Mouse (Mus musculus) lung, postnatal 4 days (tissue): ENCODE measurements at regions not wholly inside any gene's neighbourhood (a gene's known extent, or its start where the extent isn't known, plus 50 kb on each side); places are given as distances from the start of the nearest gene placed in this dataset.

Source experiments
- DNase-seq, 2 experiments: peaks; one replicate each; pipeline ENCODE4 v3.0.0; 2021

DNA sequence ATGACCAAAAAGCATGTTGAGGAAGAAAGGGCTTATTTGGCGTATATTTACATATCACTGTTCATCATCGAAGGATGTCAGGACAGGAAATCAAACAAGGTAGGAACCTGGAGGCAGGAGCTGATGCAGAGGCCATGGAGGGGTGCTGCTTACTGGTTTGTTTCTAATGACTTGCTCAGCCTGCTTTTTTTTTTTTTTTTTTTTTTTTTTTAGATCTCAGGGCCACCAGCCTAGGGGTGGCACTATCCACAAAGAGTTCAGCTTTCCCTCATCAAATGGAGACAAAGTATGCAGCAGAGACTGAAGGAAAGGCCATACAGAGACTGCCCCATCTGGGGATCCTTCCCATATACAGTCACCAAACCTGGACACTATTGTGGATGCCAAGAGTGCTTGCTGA, 106.8 kb upstream of the Ccdc54 start:
- no peak for DNase-seq

DNA sequence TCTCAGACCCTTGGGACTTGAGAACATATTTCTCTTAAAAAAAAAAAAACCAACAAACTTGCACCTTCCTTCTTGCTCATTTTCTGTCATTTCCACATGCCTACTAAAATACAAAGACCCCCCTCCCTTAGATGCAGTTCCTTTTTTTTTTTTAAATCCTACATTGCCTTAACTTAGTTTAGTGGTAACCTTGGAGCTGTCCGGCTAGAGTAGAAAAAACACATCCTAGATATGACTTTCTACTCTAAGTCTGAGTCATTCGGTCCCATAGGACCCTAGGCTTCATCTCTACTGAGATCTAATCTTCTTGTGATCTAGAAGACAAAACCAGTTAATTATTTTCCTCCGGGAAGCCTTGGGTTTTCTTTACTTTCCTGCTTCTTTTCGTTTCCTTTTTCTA, 105.1 kb upstream of the Ccdc54 start:
- no peak for DNase-seq

DNA sequence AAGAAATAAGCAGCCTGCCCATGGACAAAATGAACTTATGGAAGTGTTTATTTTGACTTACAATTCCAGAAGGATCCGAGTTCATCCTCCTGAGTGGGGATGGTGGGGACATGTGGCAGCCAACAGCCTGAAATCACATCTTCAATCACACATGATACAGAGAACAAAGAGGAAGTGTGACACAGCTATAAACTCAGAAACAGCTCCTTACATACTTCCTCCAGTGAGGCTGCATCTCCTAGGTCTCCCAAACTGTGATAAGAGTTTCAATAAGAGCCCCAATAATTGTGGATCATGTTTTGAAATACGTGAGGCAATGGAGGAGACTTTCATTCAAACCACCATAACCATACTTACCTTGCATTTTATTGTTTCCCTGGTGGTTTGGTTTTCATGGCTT, 103.1 kb upstream of the Ccdc54 start:
- DNase-seq, result no peak

DNA sequence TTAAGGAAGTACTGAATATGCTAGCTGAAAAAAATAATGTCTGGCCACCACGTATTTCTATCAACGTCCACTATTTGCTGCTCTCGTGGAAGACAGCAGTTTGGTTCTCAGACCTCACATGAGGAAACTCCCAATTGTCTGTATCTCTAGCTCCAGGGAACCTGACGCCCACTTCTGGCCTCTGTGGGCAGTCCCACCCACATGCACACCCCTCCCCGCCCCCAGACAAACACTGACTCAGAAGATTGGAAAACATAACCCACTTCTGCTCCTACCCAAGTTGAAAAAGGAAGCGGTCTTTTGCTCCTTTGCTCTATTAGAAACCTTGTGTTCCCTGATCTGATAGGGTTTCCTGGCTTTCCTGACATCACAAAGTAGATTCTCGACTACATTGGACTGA, 99.9 kb upstream of the Ccdc54 start:
- DNase-seq, result no peak

DNA sequence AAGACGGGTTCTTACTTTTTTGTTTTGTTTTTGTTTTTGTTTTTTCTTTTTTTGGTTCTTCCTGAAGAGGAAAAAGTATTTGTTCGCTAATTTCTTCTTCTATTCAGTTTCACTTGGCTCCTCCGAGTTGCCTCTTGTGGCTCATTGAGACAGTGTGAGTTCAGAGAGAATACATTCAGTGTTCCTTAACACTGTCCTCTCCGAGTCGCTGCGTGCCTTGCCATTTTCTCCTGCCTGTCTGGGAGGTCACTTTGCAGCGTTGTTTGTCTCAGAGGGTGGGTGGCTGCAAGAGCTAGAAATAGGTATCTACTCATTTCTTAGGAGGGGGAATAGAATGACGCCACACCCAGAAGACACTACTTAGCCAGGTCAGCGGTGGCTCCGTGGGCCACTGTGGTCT, 98.6 kb upstream of the Ccdc54 start:
- no peak for DNase-seq

DNA sequence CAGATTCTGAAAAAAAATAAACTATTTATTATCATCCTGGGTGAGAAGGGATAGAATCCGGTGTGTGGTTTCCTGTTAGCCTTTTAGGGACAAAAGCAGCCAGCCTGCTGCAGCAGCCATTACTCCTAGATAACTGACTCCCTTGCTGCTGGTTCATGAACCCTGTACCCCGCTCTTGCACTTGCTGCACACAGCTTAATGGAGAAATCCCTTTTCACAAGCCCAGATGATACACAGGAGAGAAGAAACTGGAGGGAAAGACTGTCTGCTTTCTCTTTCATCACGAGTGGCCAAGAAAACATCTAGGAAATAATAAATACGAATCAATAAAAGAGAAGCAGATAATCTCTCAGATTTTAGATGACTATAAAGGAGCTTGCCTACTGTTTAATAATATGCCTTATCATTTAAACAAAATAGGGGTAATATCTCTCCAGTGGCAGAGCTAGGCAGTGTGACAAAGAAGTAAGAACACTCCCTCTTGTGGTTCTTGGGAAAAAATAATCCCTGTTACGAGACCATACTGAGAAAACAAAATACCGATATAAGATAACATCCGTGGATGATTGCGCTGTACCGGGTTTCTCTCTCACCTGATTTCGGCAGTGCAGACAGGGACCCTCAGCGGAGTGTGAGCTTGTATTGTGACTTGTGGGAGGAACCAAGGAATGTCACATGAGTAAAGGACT, 98.0 kb upstream of the Ccdc54 start:
- no peak for DNase-seq

DNA sequence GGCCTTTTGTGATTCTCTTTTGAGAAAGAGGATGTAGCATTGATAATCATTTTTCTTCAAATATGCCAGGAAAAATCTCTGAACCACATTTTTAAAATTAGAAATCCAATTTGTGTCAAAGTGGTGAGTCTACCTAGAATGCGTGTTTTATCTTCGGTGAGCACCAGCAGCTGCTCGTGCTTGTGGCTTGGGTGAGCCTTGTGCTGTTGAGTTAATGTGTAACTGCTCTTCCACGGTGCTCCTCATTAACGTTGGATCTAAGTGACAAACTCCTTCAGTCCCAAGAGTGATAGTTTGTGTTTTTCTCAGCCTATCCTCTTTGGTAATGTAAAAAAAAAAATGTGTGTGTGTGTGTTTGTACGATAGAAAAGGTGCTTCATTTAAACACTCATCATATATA, 88.7 kb upstream of the Ccdc54 start:
- no peak for DNase-seq

DNA sequence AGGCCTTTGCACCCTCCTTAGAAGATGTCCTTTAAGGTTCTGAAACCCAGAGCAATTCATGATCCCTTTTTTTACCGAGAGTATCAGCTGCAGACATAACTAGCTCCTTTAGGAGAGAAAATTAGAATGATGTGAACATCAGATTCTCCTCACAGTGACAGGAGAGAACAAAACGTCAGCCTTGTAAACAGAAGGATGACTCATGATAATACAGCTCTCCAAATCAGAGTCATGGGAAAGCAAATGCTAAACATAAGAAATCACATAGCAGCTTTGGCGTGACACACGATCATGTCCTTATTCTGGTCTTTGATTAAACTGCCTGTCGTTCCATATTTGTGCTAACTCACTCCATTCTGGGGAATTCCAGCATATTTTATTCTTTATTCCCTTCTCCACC, 82.4 kb upstream of the Ccdc54 start:
- no peak for DNase-seq

DNA sequence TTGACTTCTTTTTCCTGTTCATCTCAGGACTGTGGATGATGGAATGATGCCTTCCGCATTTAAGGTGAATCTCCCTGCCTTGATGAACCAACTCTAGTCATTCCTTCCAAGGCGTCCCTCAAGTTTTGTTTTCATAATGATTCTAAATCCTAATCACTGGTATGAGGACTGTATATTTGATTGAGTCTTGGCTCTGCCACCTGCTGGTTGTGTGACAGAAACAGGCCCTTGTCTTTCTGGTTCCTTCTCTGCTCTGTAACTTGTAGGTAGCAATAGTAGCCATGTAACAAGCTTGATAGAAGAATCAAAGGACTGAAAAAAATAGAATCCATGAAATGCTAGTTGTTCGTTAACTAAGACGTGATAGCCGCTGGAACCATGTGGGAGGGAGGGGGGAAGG, 81.8 kb upstream of the Ccdc54 start:
- no peak for DNase-seq

DNA sequence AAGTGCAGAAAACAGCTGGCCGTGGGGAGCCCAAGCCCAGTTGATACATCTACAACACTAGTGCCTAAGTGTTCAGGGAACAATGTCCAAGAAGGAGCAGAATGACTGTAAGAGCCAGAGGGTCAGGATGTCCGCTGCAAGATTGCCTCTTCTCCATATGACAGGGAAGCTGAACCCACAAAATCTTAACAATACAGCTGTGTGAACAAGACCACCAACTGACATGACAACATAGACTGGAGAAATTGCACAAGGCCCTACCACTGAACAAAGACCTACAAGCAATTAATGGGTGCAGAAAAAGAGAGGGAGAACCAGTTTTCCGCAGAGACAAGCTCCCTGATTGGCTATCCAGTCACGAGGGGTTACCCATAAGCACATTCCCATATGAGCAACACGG, 80.2 kb upstream of the Ccdc54 start:
- DNase-seq, result no peak

DNA sequence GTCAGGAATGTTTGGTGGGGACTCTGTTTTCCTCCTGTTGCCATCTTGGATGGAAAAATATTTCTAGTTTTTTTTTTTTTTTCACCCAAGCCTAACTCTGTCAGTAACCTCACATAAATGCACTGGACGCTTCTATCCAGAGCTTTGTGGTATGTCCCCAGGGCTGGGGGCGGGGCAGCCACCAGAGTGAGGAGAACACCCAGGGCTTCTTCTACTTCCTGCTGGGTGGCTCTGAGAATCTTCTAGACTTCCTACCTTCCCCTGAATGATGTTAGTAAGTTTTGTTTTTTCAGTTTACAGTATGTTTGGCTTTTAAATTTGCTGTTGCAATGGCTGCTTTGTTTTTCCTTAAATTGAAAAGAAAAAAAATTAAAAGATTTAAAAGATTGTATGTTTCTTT, 73.3 kb upstream of the Ccdc54 start:
- no peak for DNase-seq
